Mouse (Mus musculus) MN1 (cell line): ENCODE measurements around the gene Hist4h4.

Experiments
- DNase-seq: peaks from one replicate; pipeline ENCODE4 v3.0.0-alpha.2; 2016; ENCODE audit warnings: low spot score

Hist4h4 gene

GRCm38 (mm10) chr6:136782146-136782545 is 22.1 kb downstream of the Hist4h4 start:
- DNase-seq, result no peak

GRCm38 (mm10) chr6:136781377-136781986 is 22.7 kb downstream of the Hist4h4 start, which contains the start of gene Gucy2c:
Gene Gucy2c, minus strand, starts transcription at chr6:136781765.
- DNase-seq, result no peak

- DNase-seq, result no peak
Observed at GRCm38 (mm10) chr6:136776392-136776791, 27.8 kb downstream of the Hist4h4 start.

DNA sequence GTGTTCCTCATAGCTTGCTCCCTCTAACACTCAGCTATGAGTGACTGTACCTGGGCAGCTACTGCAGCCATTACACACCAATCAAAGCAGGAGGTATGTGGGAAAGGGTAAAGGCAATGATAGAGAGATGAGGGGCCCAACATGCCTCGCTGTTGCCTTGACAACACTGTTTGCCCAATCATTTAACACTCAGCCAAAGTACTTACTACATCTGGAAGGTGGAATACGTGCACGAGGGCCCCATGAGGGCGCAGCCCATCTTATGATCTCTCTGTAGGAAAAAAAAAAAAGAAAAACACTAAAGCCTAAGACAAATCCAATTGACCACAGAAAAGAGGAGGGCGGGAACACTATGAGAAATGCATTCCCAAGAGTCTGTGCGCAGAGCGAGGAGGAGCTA is 34.4 kb downstream of the Hist4h4 start:
- DNase-seq, result no peak

- DNase-seq, result no peak
Observed at GRCm38 (mm10) chr6:136769143-136769542, 35.1 kb downstream of the Hist4h4 start.

GRCm38 (mm10) chr6:136763912-136764311 is 40.3 kb downstream of the Hist4h4 start:
- no peak for DNase-seq
